Mouse (Mus musculus) cerebellum, adult (tissue): ENCODE measurements around the gene Cbx5.
"Not testable (repeated sequence)": the region's sequence is repeated elsewhere in the genome, so short reads cannot be mapped to it uniquely, and the experiment has no call there.

Source experiments
- ATAC-seq: cut with Nextera tagmentation; 2 replicates; pipeline ENCODE4 v1.9.2; 2017; ENCODE audit warnings: mild to moderate bottlenecking, moderate library complexity, mixed read lengths; ENCODE audit not compliant: insufficient number of reproducible peaks, low FRiP score, low TSS enrichment

The Cbx5 gene

GRCm38 (mm10) chr15:103239685-103240159, at the start of gene Cbx5:
Gene Cbx5, minus strand, starts transcription at chr15:103239816.
- peak; percentile 85 for ATAC-seq

- no peak for ATAC-seq
These were observed 46.3 kb upstream of the Cbx5 start for GRCm38 (mm10) chr15:103285778-103286417.

GRCm38 (mm10) chr15:103284647-103285046, 45.0 kb upstream of the Cbx5 start:
- ATAC-seq = no peak

GRCm38 (mm10) chr15:103284066-103284465, 44.5 kb upstream of the Cbx5 start:
- ATAC-seq = no peak

GRCm38 (mm10) chr15:103281465-103282205, 42.0 kb upstream of the Cbx5 start:
- no peak for ATAC-seq

GRCm38 (mm10) chr15:103280817-103281464, 41.3 kb upstream of the Cbx5 start:
- ATAC-seq = no peak

- no peak for ATAC-seq
These were observed 40.1 kb upstream of the Cbx5 start for GRCm38 (mm10) chr15:103279750-103280149.

- ATAC-seq = no peak
These were observed 38.3 kb upstream of the Cbx5 start for GRCm38 (mm10) chr15:103277949-103278348.

GRCm38 (mm10) chr15:103275943-103276342, 36.3 kb upstream of the Cbx5 start:
- not testable (repeated sequence) for ATAC-seq

- ATAC-seq = peak; percentile 100
These were observed 33.0 kb upstream of the Cbx5 start, which contains the start of gene Copz1 for GRCm38 (mm10) chr15:103272419-103273279. Gene Copz1, plus strand, starts transcription at chr15:103272714.

GRCm38 (mm10) chr15:103268903-103269302, 29.3 kb upstream of the Cbx5 start:
- no peak for ATAC-seq

- ATAC-seq = no peak
These were observed 25.2 kb upstream of the Cbx5 start for GRCm38 (mm10) chr15:103264794-103265193.

- no peak for ATAC-seq
These were observed 20.4 kb upstream of the Cbx5 start for GRCm38 (mm10) chr15:103259989-103260388.

- ATAC-seq = no peak
These were observed 19.5 kb upstream of the Cbx5 start for GRCm38 (mm10) chr15:103259162-103259561.

GRCm38 (mm10) chr15:103257790-103258728, 18.4 kb upstream of the Cbx5 start, which contains the start of gene Nfe2:
Gene Nfe2, minus strand, starts transcription at chr15:103258403.
- no peak; the same call in 1 of the 2 replicates for ATAC-seq

- no peak for ATAC-seq
These were observed 16.8 kb upstream of the Cbx5 start for GRCm38 (mm10) chr15:103256210-103256986.

- no peak for ATAC-seq
These were observed 15.6 kb upstream of the Cbx5 start for GRCm38 (mm10) chr15:103255169-103255568.

- no peak for ATAC-seq
These were observed 13.7 kb upstream of the Cbx5 start for GRCm38 (mm10) chr15:103253352-103253751.
